ENCODE assay signal across 8 mouse cellular contexts in the genomic region with DNA sequence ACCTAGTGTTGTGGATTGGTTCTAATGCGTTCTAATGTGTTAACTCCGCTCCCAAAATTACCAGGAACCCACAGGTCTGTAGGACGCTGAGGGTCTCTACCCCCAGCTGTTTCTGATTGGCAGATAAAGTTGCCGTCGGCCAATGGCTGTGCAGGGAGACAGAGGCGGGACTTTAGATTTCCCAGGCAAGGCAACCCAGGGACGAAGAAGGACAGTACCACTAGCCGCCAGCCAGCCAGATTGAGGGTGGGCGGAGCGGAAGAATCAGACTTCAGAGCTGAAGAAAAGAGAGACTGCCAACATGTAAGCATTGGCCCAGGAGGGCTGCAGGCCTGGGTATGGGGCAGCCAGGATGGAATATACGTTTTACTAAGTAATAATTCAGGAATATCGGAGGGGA. TPM values are rescaled to one million over a fixed set of nuclear protein-coding genes. Genes with fewer than 3 reads are reported as not detected.
A peak's percentile ranks its signal among the peaks of the same experiment; 100 is the strongest.
DNase-seq lines count a peak whose midpoint lies in the region; ATAC-seq and TF ChIP-seq lines count a peak whose summit lies in the region.
"Had no signal": no experiment of that assay in that cellular context is flagged by ENCODE, and none has a peak within 500 bp of the region (broad histone marks: within the 10 kb centered on the region; RNA-seq: fewer than 3 reads in every experiment).

No protein-coding gene starts in this region.

- no peak overlapping the region for H3K4me3 ChIP-seq in kidney, postnatal 0 days (replicated peaks; ENCODE audit: low read depth, low read length)
- no peak overlapping the region for H3K4me3 ChIP-seq in hindbrain, embryonic 12.5 days
- H3K4me3 ChIP-seq: liver, embryonic 15.5 days had no signal

- H3K9me3 ChIP-seq in kidney, postnatal 0 days (replicated peaks; ENCODE audit: low read length): no peaks in the 10 kb centered on the region
- H3K9me3 ChIP-seq in hindbrain, embryonic 12.5 days (replicated peaks): no peaks in the 10 kb centered on the region
- H3K9me3 ChIP-seq: liver, embryonic 15.5 days had no signal

- WGBS in kidney, postnatal 0 days: 34% methylated on average over 12 of the region's 12 CpGs
- 29% methylated on average over 12 of the region's 12 CpGs for WGBS in hindbrain, embryonic 12.5 days

- no peak overlapping the region for H3K4me2 ChIP-seq in kidney, postnatal 0 days (ENCODE audit: low read length)
- H3K4me2 ChIP-seq in hindbrain, embryonic 12.5 days (replicated peaks): no peak overlapping the region
- H3K4me2 ChIP-seq: liver, embryonic 15.5 days had no signal

- H3K4me1 ChIP-seq in kidney, postnatal 0 days (replicated peaks; ENCODE audit: insufficient read depth, low read length): no peaks in the 10 kb centered on the region
- H3K4me1 ChIP-seq in hindbrain, embryonic 12.5 days: peaks cover 20% of the 10 kb centered on the region
- H3K4me1 ChIP-seq: liver, embryonic 15.5 days had no signal

- H3K36me3 ChIP-seq in kidney, postnatal 0 days (ENCODE audit: insufficient read depth, low read length): no peaks in the 10 kb centered on the region
- no peaks in the 10 kb centered on the region for H3K36me3 ChIP-seq in hindbrain, embryonic 12.5 days
- H3K36me3 ChIP-seq: liver, embryonic 15.5 days had no signal

- DNase-seq in kidney, postnatal 0 days (ENCODE audit: low spot score): no peak
- DNase-seq in kidney, postnatal 36 days: no peak
- peak; percentile 66 for DNase-seq in embryo, embryonic 11 days
- DNase-seq in right cerebral cortex, adult 18-20 months: peak; percentile 60
- DNase-seq in gastrocnemius, adult 18-20 months (ENCODE audit: low spot score): no peak
- no peak for DNase-seq in kidney, postnatal 25 days

- no peak overlapping the region for H3K9ac ChIP-seq in kidney, postnatal 0 days (ENCODE audit: low read depth, low read length)
- H3K9ac ChIP-seq in hindbrain, embryonic 12.5 days: no peak overlapping the region
- H3K9ac ChIP-seq: liver, embryonic 15.5 days had no signal

- H3K27ac ChIP-seq in kidney, postnatal 0 days: no peak overlapping the region
- H3K27ac ChIP-seq in hindbrain, embryonic 12.5 days: no peak overlapping the region
- H3K27ac ChIP-seq: liver, embryonic 15.5 days had no signal

- peak; percentile 57; the same call in 1 of the 2 replicates for ATAC-seq in kidney, postnatal 0 days (replicated peaks; ENCODE audit: low FRiP score, low read depth)
- ATAC-seq in hindbrain, embryonic 12.5 days (ENCODE audit: low FRiP score): peak; percentile 38; the same call in 1 of the 2 replicates

- H3K27me3 ChIP-seq in kidney, postnatal 0 days (ENCODE audit: insufficient read depth, low read length): no peaks in the 10 kb centered on the region
- H3K27me3 ChIP-seq in hindbrain, embryonic 12.5 days: no peaks in the 10 kb centered on the region

- no peak for TF ChIP-seq CTCF in kidney, postnatal 0 days (IDR thresholded peaks at IDR 0.05; ENCODE audit: low read depth)

RNA-seq across cellular contexts. Expression of a gene that starts 14.6 kb away (rescaled TPM):
- polyA plus RNA-seq in kidney, postnatal 0 days (2015; fragmentation: Nextera tagmentation; extraction: Ambion mirVana): 23.8 and 24.6 TPM in 2 replicates
- polyA plus RNA-seq in hindbrain, embryonic 12.5 days (2016; fragmentation: Nextera tagmentation; extraction: Ambion mirVana): 7.2 and 7.7 TPM in 2 replicates
- 100 to 1,000 TPM; 118 to 125 TPM for total RNA-seq in gastrocnemius, adult 18-20 months (2021)

RNA-seq across cellular contexts. Expression of a gene that starts 38.3 kb away (rescaled TPM):
- polyA plus RNA-seq in kidney, postnatal 0 days (2015; fragmentation: Nextera tagmentation; extraction: Ambion mirVana): 58.0 and 60.1 TPM in 2 replicates
- polyA plus RNA-seq in hindbrain, embryonic 12.5 days (2016; fragmentation: Nextera tagmentation; extraction: Ambion mirVana): 163 and 181 TPM in 2 replicates
- 100 to 1,000 TPM in 1 of 2 experiments, 10 to 100 TPM in 1; 43.0 to 114 TPM for total RNA-seq in gastrocnemius, adult 18-20 months (2021)

Comparison
In these comparisons a context has a peak if more than half of its experiments do, and no peak if none do; other contexts are left out.
1. DNase-seq: peak in embryo, embryonic 11 days (single experiment) and right cerebral cortex, adult 18-20 months (single experiment); none in kidney, postnatal 0 days (single experiment), kidney, postnatal 36 days (0 of 2), gastrocnemius, adult 18-20 months (single experiment) and kidney, postnatal 25 days (0 of 2).